In the genomic region with DNA sequence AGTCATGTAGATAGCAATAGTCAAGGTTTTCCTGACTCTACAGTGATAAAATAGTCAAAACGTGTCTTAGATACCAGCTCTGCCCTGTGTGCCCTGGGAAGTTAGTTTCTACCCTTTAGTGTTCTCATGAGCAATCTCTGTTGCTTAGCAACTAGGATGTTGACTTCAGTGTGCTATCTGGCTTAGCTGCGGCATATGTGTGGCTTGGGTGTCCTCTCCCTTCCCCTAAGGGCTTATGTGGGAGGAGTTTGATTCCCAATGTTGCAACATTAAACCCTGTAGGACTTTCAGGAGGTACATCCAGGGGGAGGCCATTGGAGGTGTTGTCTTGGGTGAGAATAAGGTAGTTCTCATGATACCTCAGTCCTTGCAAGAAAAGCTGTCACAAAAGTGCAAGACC, we compare ENCODE assay signal across 9 mouse cellular contexts.
A peak's percentile ranks its signal among the peaks of the same experiment; 100 is the strongest.
DNase-seq lines count a peak whose midpoint lies in the region; ATAC-seq and TF ChIP-seq lines count a peak whose summit lies in the region.
"Had no signal": no experiment of that assay in that cellular context is flagged by ENCODE, and none has a peak within 500 bp of the region (broad histone marks: within the 10 kb centered on the region; RNA-seq: fewer than 3 reads in every experiment).

No protein-coding gene starts in this region.

- no peak overlapping the region for H3K9ac ChIP-seq in forebrain, embryonic 13.5 days
- no peak overlapping the region for H3K9ac ChIP-seq in forebrain, embryonic 15.5 days (replicated peaks)

- H3K27ac ChIP-seq in forebrain, embryonic 13.5 days = no peak overlapping the region
- H3K27ac ChIP-seq in forebrain, embryonic 15.5 days (replicated peaks) = no peak overlapping the region
- peak overlapping the region; percentile 61 for H3K27ac ChIP-seq in layer of hippocampus, adult 2 months
- H3K27ac ChIP-seq in embryonic facial prominence, embryonic 10.5 days (replicated peaks) = 0 out of 2 replicates have a peak overlapping the region, but pooled peaks have one; percentile 12
- H3K27ac ChIP-seq: kidney, postnatal 0 days had no signal

- H3K4me2 ChIP-seq in forebrain, embryonic 13.5 days = no peak overlapping the region
- no peak overlapping the region for H3K4me2 ChIP-seq in forebrain, embryonic 15.5 days (replicated peaks)

- WGBS in forebrain, embryonic 13.5 days = 52% methylated on average over 2 of the region's 2 CpGs
- WGBS in forebrain, embryonic 15.5 days = 44% methylated on average over 2 of the region's 2 CpGs
- 50% methylated on average over 2 of the region's 2 CpGs for WGBS in embryonic facial prominence, embryonic 10.5 days

- no peaks in the 10 kb centered on the region for H3K27me3 ChIP-seq in forebrain, embryonic 13.5 days
- no peaks in the 10 kb centered on the region for H3K27me3 ChIP-seq in forebrain, embryonic 15.5 days
- 0 out of 2 replicates have a peak, but pooled peaks cover 4% of the 10 kb centered on the region for H3K27me3 ChIP-seq in embryonic facial prominence, embryonic 10.5 days (replicated peaks; ENCODE audit: low read depth, poor library complexity, severe bottlenecking)

- no peak for DNase-seq in layer of hippocampus, adult 2 months (ENCODE audit: low spot score in 2 of 2)
- no peak for DNase-seq in layer of hippocampus, adult 8-10 months (ENCODE audit: low spot score in 2 of 2)
- DNase-seq in embryonic facial prominence, embryonic 10.5 days (ENCODE audit: low spot score) = no peak
- DNase-seq in naive thymus-derived CD4-positive, alpha-beta T cell, adult 2 months (ENCODE audit: low read depth) = peak; percentile 52
- no peak for DNase-seq in urinary bladder, postnatal 14 days (ENCODE audit: low spot score)
- DNase-seq in thymus, postnatal 4 days = no peak

- no peak overlapping the region for H3K4me3 ChIP-seq in forebrain, embryonic 13.5 days
- no peak overlapping the region for H3K4me3 ChIP-seq in forebrain, embryonic 15.5 days
- H3K4me3 ChIP-seq in layer of hippocampus, adult 2 months = no peak overlapping the region
- no peak overlapping the region for H3K4me3 ChIP-seq in embryonic facial prominence, embryonic 10.5 days

- H3K4me1 ChIP-seq in forebrain, embryonic 13.5 days = peaks cover 19% of the 10 kb centered on the region
- peaks cover 10% of the 10 kb centered on the region; the same call in 1 of the 2 replicates for H3K4me1 ChIP-seq in forebrain, embryonic 15.5 days
- H3K4me1 ChIP-seq in embryonic facial prominence, embryonic 10.5 days = peaks cover 11% of the 10 kb centered on the region

- no peaks in the 10 kb centered on the region for H3K9me3 ChIP-seq in forebrain, embryonic 13.5 days (replicated peaks)
- H3K9me3 ChIP-seq in forebrain, embryonic 15.5 days = no peaks in the 10 kb centered on the region
- no peaks in the 10 kb centered on the region for H3K9me3 ChIP-seq in embryonic facial prominence, embryonic 10.5 days

- no peaks in the 10 kb centered on the region for H3K36me3 ChIP-seq in forebrain, embryonic 13.5 days (ENCODE audit: poor library complexity, severe bottlenecking)
- no peaks in the 10 kb centered on the region for H3K36me3 ChIP-seq in forebrain, embryonic 15.5 days
- no peaks in the 10 kb centered on the region for H3K36me3 ChIP-seq in embryonic facial prominence, embryonic 10.5 days (replicated peaks)

- TF ChIP-seq CTCF in layer of hippocampus, adult 2 months (conservative IDR thresholded peaks at IDR 0.05) = no peak

- 0 out of 2 replicates have a peak, but pooled peaks have one; percentile 21 for ATAC-seq in forebrain, embryonic 13.5 days
- no peak for ATAC-seq in forebrain, embryonic 15.5 days (replicated peaks)

Comparison
In these comparisons a context has a peak if more than half of its experiments do, and no peak if none do; other contexts are left out.
1. H3K27ac ChIP-seq: peak in layer of hippocampus, adult 2 months (single experiment) and embryonic facial prominence, embryonic 10.5 days (single experiment); none in forebrain, embryonic 13.5 days (single experiment) and forebrain, embryonic 15.5 days (single experiment).